Mouse (Mus musculus) G1E (cell line): Measurements from ENCODE around the gene Zmat5.

ENCODE experiments used
- CTCF ChIP-seq: IDR thresholded peaks from 2 replicates; pipeline ENCODE4 v1.5.1; 2012; ENCODE audit warnings: low read depth, low read length, inconsistent platforms, mixed read lengths
- GATA1 ChIP-seq: IDR thresholded peaks from 2 replicates; pipeline ENCODE4 v1.6.1; 2012; ENCODE audit warnings: borderline replicate concordance, low read length, inconsistent platforms, mixed read lengths
- GATA2 ChIP-seq: IDR thresholded peaks from 2 replicates; pipeline ENCODE4 v1.6.1; 2012; ENCODE audit warnings: low read depth, low read length, inconsistent platforms, borderline replicate concordance
- POLR2AphosphoS5 ChIP-seq: IDR thresholded peaks from 2 replicates; pipeline ENCODE4 v1.6.1; 2012; ENCODE audit warnings: low read depth, low read length, inconsistent platforms; ENCODE audit not compliant: insufficient replicate concordance
- TAL1 ChIP-seq: conservative IDR thresholded peaks from 2 replicates; pipeline ENCODE4 v1.6.1; 2012; ENCODE audit warnings: low read depth, low read length, inconsistent platforms, mixed read lengths

- TF ChIP-seq CTCF (no peak), POLR2AphosphoS5 (no peak), GATA1 (no peak), GATA2 (no peak), TAL1 (no peak)
Measured at GRCm38 (mm10) chr11:4752836-4753235, 48.4 kb downstream of the Zmat5 start.
